Mouse (Mus musculus) thymus, adult 2 months (tissue): ENCODE measurements around the gene Aldh1a2.

Experiments
- CTCF ChIP-seq: fragments of 200-500 bp; IDR thresholded peaks from 2 replicates; pipeline ENCODE4 v1.5.1; 2012; ENCODE audit warnings: mild to moderate bottlenecking, control low read depth, low read length, moderate library complexity, borderline replicate concordance; ENCODE audit not compliant: control insufficient read depth, poor library complexity, insufficient read depth; ENCODE audit errors: extremely low read depth
- POLR2A ChIP-seq: fragments of 200-500 bp; IDR thresholded peaks from 2 replicates; pipeline ENCODE4 v1.6.1; 2012; ENCODE audit warnings: mild to moderate bottlenecking, low read length, control low read depth, moderate library complexity; ENCODE audit not compliant: control insufficient read depth, poor library complexity, insufficient read depth; ENCODE audit errors: extremely low read depth

DNA sequence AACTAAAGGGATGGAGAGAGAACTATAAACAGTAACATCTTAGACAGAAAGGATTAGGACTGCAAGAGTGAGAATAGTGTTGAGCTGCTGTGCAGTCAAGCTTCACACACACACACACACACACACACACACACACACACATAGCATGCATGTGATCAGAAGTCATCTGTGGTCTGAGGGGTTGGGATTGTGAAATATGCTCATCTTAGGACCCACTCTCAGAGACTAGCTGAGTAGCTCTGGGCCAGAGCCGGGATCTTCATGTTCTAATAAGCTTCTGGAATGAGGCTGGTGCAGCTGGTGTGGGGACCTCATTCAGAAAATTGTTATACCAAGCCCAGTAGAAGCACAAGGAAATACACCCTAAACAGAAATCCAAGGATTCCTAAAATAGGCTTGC is 75.1 kb downstream of the Aldh1a2 start:
- TF ChIP-seq CTCF: no peak
- no peak for TF ChIP-seq POLR2A
